Mouse (Mus musculus) left cerebral cortex, adult 11 months (tissue): ENCODE measurements around the gene Med23.

Experiments used
- DNase-seq: peaks from one replicate; pipeline ENCODE4 v3.0.0; 2022; ENCODE audit warnings: low spot score

The Med23 gene

DNA sequence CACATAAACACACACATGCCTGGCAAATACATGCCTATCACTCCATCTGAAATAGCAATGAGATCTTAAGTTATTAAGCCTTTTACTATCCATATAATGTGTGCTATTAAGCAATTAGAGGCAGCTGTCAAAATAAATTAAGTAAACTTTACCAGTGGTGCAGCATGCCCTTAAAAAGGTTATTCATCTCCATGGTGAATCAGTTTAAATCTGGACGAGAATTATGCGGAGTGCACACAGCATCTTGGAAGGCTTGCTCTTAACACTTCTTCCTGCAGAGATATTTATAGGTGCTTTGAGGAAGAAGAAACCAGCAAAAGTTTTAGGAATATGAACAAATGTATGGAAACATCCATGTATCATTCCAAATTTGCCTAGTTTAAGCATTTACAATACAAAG lies 92.1 kb downstream of the Med23 start:
- no peak for DNase-seq
